Mouse (Mus musculus) embryonic facial prominence, embryonic 13.5 days (tissue): ENCODE data around the gene Ndel1. TPM values are rescaled to one million over a fixed set of nuclear protein-coding genes. Genes with fewer than 3 reads are reported as not detected.

Source experiments
- polyA plus RNA-seq: library from polyadenylated mRNA; unstranded; fragments of >200 nt; fragmentation: Nextera tagmentation; extraction: Ambion mirVana; gene quantifications from 2 replicates; pipeline ENCODE4 v1.2.1, GENCODE M21; 2015

Gene Ndel1
- polyA plus RNA-seq, 1 experiment from 2014 or later: 90.9 TPM

Other genes starting within 250 kb of the Ndel1 start
- 126 and 140 TPM in 2 replicates for gene Myh10, start 180.3 kb downstream of the Ndel1 start, polyA plus RNA-seq
- 0.26 and 0.30 TPM in 2 replicates for gene Rnf222, start 16.7 kb upstream of the Ndel1 start, polyA plus RNA-seq
- gene Rpl26, start 29.7 kb upstream of the Ndel1 start, polyA plus RNA-seq: 1,181 and 1,252 TPM in 2 replicates
- gene Odf4, start 55.2 kb upstream of the Ndel1 start, polyA plus RNA-seq: not detected in 2 replicates
- 6.7 and 7.2 TPM in 2 replicates for gene Arhgef15, start 85.6 kb upstream of the Ndel1 start, polyA plus RNA-seq
- 4.7 and 4.9 TPM in 2 replicates for gene Slc25a35, start 96.3 kb upstream of the Ndel1 start, polyA plus RNA-seq
- 50.1 and 59.3 TPM in 2 replicates for gene Rangrf, start 103.3 kb upstream of the Ndel1 start, polyA plus RNA-seq
- 42.7 and 44.4 TPM in 2 replicates for gene Pfas, start 136.6 kb upstream of the Ndel1 start, polyA plus RNA-seq
- 53.5 and 55.8 TPM in 2 replicates for gene Ctc1, start 144.1 kb upstream of the Ndel1 start, polyA plus RNA-seq
- 152 and 153 TPM in 2 replicates for gene Aurkb, start 173.8 kb upstream of the Ndel1 start, polyA plus RNA-seq
- gene Borcs6, start 187.9 kb upstream of the Ndel1 start, polyA plus RNA-seq: 8.9 and 10.3 TPM in 2 replicates
- 47.2 and 48.2 TPM in 2 replicates for gene Tmem107, start 198.9 kb upstream of the Ndel1 start, polyA plus RNA-seq
- gene Vamp2, start 216.6 kb upstream of the Ndel1 start, polyA plus RNA-seq: 91.5 and 101 TPM in 2 replicates
- 11.1 and 11.5 TPM in 2 replicates for gene Per1, start 223.4 kb upstream of the Ndel1 start, polyA plus RNA-seq
- 0.44 and 0.47 TPM in 2 replicates for gene Hes7, start 248.5 kb upstream of the Ndel1 start, polyA plus RNA-seq